13 mouse cellular contexts compared by ENCODE assay signal in genomic region chr6:40061327-40062189, GRCm38 (mm10).
A peak's percentile ranks its signal among the peaks of the same experiment; 100 is the strongest.
DNase-seq lines count a peak whose midpoint lies in the region; ATAC-seq and TF ChIP-seq lines count a peak whose summit lies in the region.
"Had no signal": no experiment of that assay in that cellular context is flagged by ENCODE, and none has a peak within 500 bp of the region (broad histone marks: within the 10 kb centered on the region; RNA-seq: fewer than 3 reads in every experiment).

No protein-coding gene starts in this region.

- no peak overlapping the region for H3K4me3 ChIP-seq in kidney, embryonic 15.5 days (replicated peaks)
- H3K4me3 ChIP-seq in hindbrain, postnatal 0 days (ENCODE audit: low read length): no peak overlapping the region
- no peak overlapping the region for H3K4me3 ChIP-seq in midbrain, postnatal 0 days (ENCODE audit: low read depth, low read length)
- H3K4me3 ChIP-seq: embryonic facial prominence, embryonic 12.5 days; limb, embryonic 12.5 days had no signal

- H3K4me1 ChIP-seq in kidney, embryonic 15.5 days: 0 out of 2 replicates have a peak, but pooled peaks cover 5% of the 10 kb centered on the region
- H3K4me1 ChIP-seq in hindbrain, postnatal 0 days (ENCODE audit: insufficient read depth, low read length): peaks cover 5% of the 10 kb centered on the region
- peaks cover 9% of the 10 kb centered on the region for H3K4me1 ChIP-seq in midbrain, postnatal 0 days (ENCODE audit: insufficient read depth, low read length)
- H3K4me1 ChIP-seq: embryonic facial prominence, embryonic 12.5 days; limb, embryonic 12.5 days had no signal

- ATAC-seq in kidney, embryonic 15.5 days (replicated peaks; ENCODE audit: low FRiP score): no peak
- peak; percentile 67 for ATAC-seq in hindbrain, postnatal 0 days
- no peak for ATAC-seq in midbrain, postnatal 0 days (ENCODE audit: low FRiP score)

- WGBS in kidney, embryonic 15.5 days: 67% methylated on average over 5 of the region's 5 CpGs
- WGBS in hindbrain, postnatal 0 days: 56% methylated on average over 5 of the region's 5 CpGs
- WGBS in midbrain, postnatal 0 days: 55% methylated on average over 5 of the region's 5 CpGs

- TF ChIP-seq CTCF in hindbrain, postnatal 0 days (IDR thresholded peaks at IDR 0.05; ENCODE audit: low read depth): no peak
- TF ChIP-seq CTCF in midbrain, postnatal 0 days (IDR thresholded peaks at IDR 0.05): no peak

- no peak overlapping the region for H3K9ac ChIP-seq in kidney, embryonic 15.5 days
- no peak overlapping the region for H3K9ac ChIP-seq in hindbrain, postnatal 0 days (replicated peaks; ENCODE audit: low read length)
- H3K9ac ChIP-seq in midbrain, postnatal 0 days (replicated peaks; ENCODE audit: low read length, poor library complexity, severe bottlenecking): no peak overlapping the region
- H3K9ac ChIP-seq: embryonic facial prominence, embryonic 12.5 days; limb, embryonic 12.5 days had no signal

- H3K27me3 ChIP-seq in kidney, embryonic 15.5 days: no peaks in the 10 kb centered on the region
- H3K27me3 ChIP-seq in hindbrain, postnatal 0 days (ENCODE audit: insufficient read depth, low read length): no peaks in the 10 kb centered on the region
- H3K27me3 ChIP-seq in midbrain, postnatal 0 days (ENCODE audit: insufficient read depth, low read length): no peaks in the 10 kb centered on the region
- H3K27me3 ChIP-seq: embryonic facial prominence, embryonic 12.5 days; limb, embryonic 12.5 days had no signal

- no peak overlapping the region for H3K4me2 ChIP-seq in kidney, embryonic 15.5 days
- no peak overlapping the region for H3K4me2 ChIP-seq in hindbrain, postnatal 0 days (ENCODE audit: low read depth, low read length)
- H3K4me2 ChIP-seq in midbrain, postnatal 0 days (ENCODE audit: low read depth, low read length, poor library complexity, severe bottlenecking): no peak overlapping the region
- H3K4me2 ChIP-seq: embryonic facial prominence, embryonic 12.5 days; limb, embryonic 12.5 days had no signal

- no peaks in the 10 kb centered on the region for H3K36me3 ChIP-seq in kidney, embryonic 15.5 days
- no peaks in the 10 kb centered on the region for H3K36me3 ChIP-seq in hindbrain, postnatal 0 days (ENCODE audit: insufficient read depth, low read length)
- no peaks in the 10 kb centered on the region for H3K36me3 ChIP-seq in midbrain, postnatal 0 days (ENCODE audit: insufficient read depth, low read length)
- H3K36me3 ChIP-seq: embryonic facial prominence, embryonic 12.5 days; limb, embryonic 12.5 days had no signal

- H3K9me3 ChIP-seq in kidney, embryonic 15.5 days (replicated peaks): no peaks in the 10 kb centered on the region
- no peaks in the 10 kb centered on the region for H3K9me3 ChIP-seq in hindbrain, postnatal 0 days (ENCODE audit: low read length)
- H3K9me3 ChIP-seq in midbrain, postnatal 0 days (ENCODE audit: low read length): no peaks in the 10 kb centered on the region
- H3K9me3 ChIP-seq: embryonic facial prominence, embryonic 12.5 days; limb, embryonic 12.5 days had no signal

- no peak overlapping the region for H3K27ac ChIP-seq in kidney, embryonic 15.5 days
- H3K27ac ChIP-seq in hindbrain, postnatal 0 days: peak overlapping the region; percentile 41; the same call in 1 of the 2 replicates
- peak overlapping the region; percentile 18; the same call in 1 of the 2 replicates for H3K27ac ChIP-seq in midbrain, postnatal 0 days (ENCODE audit: low read depth, low read length)
- H3K27ac ChIP-seq: embryonic facial prominence, embryonic 12.5 days; limb, embryonic 12.5 days had no signal

- intact Hi-C loops in left cerebral cortex, postnatal 36 days (cut with DNase I): no loop called here

- peak; percentile 18 for DNase-seq in cerebellum, adult 9-10 months
- DNase-seq in cerebellum, postnatal 36 days: no peak
- DNase-seq in kidney, adult 18-20 months: peak; percentile 25
- DNase-seq in hindbrain, postnatal 0 days (ENCODE audit: low spot score): peak; percentile 36
- peak; percentile 32 for DNase-seq in midbrain, postnatal 0 days (ENCODE audit: low spot score)
- DNase-seq in left cerebral cortex, postnatal 36 days (ENCODE audit: low spot score in 2 of 2): no peak
- DNase-seq in B cell, adult 2 months: no peak
- DNase-seq: cerebellum, postnatal 25 days; gastrocnemius, postnatal 36 days; lung, adult 18-20 months had no signal

Comparison
In these comparisons a context has a peak if more than half of its experiments do, and no peak if none do; other contexts are left out.
1. DNase-seq: peak in cerebellum, adult 9-10 months (single experiment), kidney, adult 18-20 months (single experiment), hindbrain, postnatal 0 days (single experiment) and midbrain, postnatal 0 days (single experiment); none in cerebellum, postnatal 36 days (0 of 2), left cerebral cortex, postnatal 36 days (0 of 2) and B cell, adult 2 months (0 of 2).